27 mouse cellular contexts compared by ENCODE assay signal in genomic region chr10:96654079-96654478, GRCm38 (mm10). TPM values are rescaled to one million over a fixed set of nuclear protein-coding genes. Genes with fewer than 3 reads are reported as not detected.
A peak's percentile ranks its signal among the peaks of the same experiment; 100 is the strongest.
DNase-seq lines count a peak whose midpoint lies in the region; ATAC-seq lines count a peak whose summit lies in the region.
"Had no signal": no experiment of that assay in that cellular context is flagged by ENCODE, and none has a peak within 500 bp of the region (broad histone marks: within the 10 kb centered on the region; RNA-seq: fewer than 3 reads in every experiment).

No protein-coding gene starts in this region.

- H3K4me2 ChIP-seq in kidney, embryonic 15.5 days = no peak overlapping the region
- H3K4me2 ChIP-seq in midbrain, embryonic 11.5 days = no peak overlapping the region
- no peak overlapping the region for H3K4me2 ChIP-seq in stomach, embryonic 15.5 days
- H3K4me2 ChIP-seq: heart, embryonic 15.5 days; limb, embryonic 12.5 days; liver, embryonic 13.5 days had no signal

- DNase-seq in kidney, postnatal 25 days = no peak
- DNase-seq in midbrain, embryonic 11.5 days (ENCODE audit: low spot score, missing footprints) = peak; percentile 21
- DNase-seq in midbrain, embryonic 10.5 days (ENCODE audit: low spot score) = no peak
- DNase-seq in gastrocnemius, postnatal 14 days = no peak
- DNase-seq: adrenal gland, adult 2 months; adrenal gland, postnatal 36 days; cerebellum, adult 18-20 months; cerebellum, postnatal 10 days; forebrain, postnatal 0 days; gastrocnemius, postnatal 25 days; heart, adult 11 months; kidney, adult 11 months; kidney, postnatal 14 days; liver, embryonic 13.5 days; lung, adult 2 months; midbrain, embryonic 14.5 days; thymus, adult 2 months had no signal

- H3K9ac ChIP-seq in kidney, embryonic 15.5 days = no peak overlapping the region
- no peak overlapping the region for H3K9ac ChIP-seq in midbrain, embryonic 11.5 days (ENCODE audit: low read length)
- no peak overlapping the region for H3K9ac ChIP-seq in stomach, embryonic 15.5 days
- H3K9ac ChIP-seq: forebrain, postnatal 0 days; heart, embryonic 15.5 days; limb, embryonic 12.5 days; liver, embryonic 13.5 days had no signal

- H3K4me3 ChIP-seq in kidney, embryonic 15.5 days (replicated peaks) = no peak overlapping the region
- no peak overlapping the region for H3K4me3 ChIP-seq in midbrain, embryonic 11.5 days (ENCODE audit: low read depth, low read length)
- no peak overlapping the region for H3K4me3 ChIP-seq in midbrain, embryonic 10.5 days
- no peak overlapping the region for H3K4me3 ChIP-seq in stomach, embryonic 15.5 days (replicated peaks)
- H3K4me3 ChIP-seq: erythroblast, embryonic 14.5 days; heart, embryonic 10.5 days; heart, embryonic 15.5 days; left cerebral cortex, adult 2 months; limb, embryonic 12.5 days; liver, embryonic 13.5 days; megakaryocyte, embryonic 14.5 days had no signal

- intact Hi-C loops in gastrocnemius, postnatal 14 days (cut with DNase I; ENCODE audit: low total_unique reads) = no loop called here

- no peaks in the 10 kb centered on the region for H3K27me3 ChIP-seq in kidney, embryonic 15.5 days
- no peaks in the 10 kb centered on the region for H3K27me3 ChIP-seq in midbrain, embryonic 11.5 days (ENCODE audit: control insufficient read depth, insufficient read depth, low read length)
- H3K27me3 ChIP-seq in midbrain, embryonic 10.5 days (ENCODE audit: low read depth, poor library complexity, severe bottlenecking) = no peaks in the 10 kb centered on the region
- no peaks in the 10 kb centered on the region for H3K27me3 ChIP-seq in stomach, embryonic 15.5 days (replicated peaks)
- H3K27me3 ChIP-seq: heart, embryonic 15.5 days; limb, embryonic 12.5 days; liver, embryonic 13.5 days; megakaryocyte, embryonic 14.5 days had no signal

- H3K9me3 ChIP-seq in kidney, embryonic 15.5 days (replicated peaks) = no peaks in the 10 kb centered on the region
- H3K9me3 ChIP-seq in midbrain, embryonic 11.5 days (ENCODE audit: control insufficient read depth, low read length) = no peaks in the 10 kb centered on the region
- no peaks in the 10 kb centered on the region for H3K9me3 ChIP-seq in midbrain, embryonic 10.5 days (replicated peaks)
- no peaks in the 10 kb centered on the region for H3K9me3 ChIP-seq in stomach, embryonic 15.5 days
- H3K9me3 ChIP-seq: heart, embryonic 10.5 days; heart, embryonic 15.5 days; limb, embryonic 12.5 days; liver, embryonic 13.5 days; megakaryocyte, embryonic 14.5 days had no signal

- H3K36me3 ChIP-seq in kidney, embryonic 15.5 days = no peaks in the 10 kb centered on the region
- no peaks in the 10 kb centered on the region for H3K36me3 ChIP-seq in midbrain, embryonic 11.5 days (ENCODE audit: control insufficient read depth, insufficient read depth, low read length)
- H3K36me3 ChIP-seq in midbrain, embryonic 10.5 days = no peaks in the 10 kb centered on the region
- no peaks in the 10 kb centered on the region for H3K36me3 ChIP-seq in stomach, embryonic 15.5 days
- H3K36me3 ChIP-seq: heart, embryonic 10.5 days; heart, embryonic 15.5 days; limb, embryonic 12.5 days; liver, embryonic 13.5 days had no signal

- 77% methylated on average over 5 of the region's 5 CpGs for WGBS in kidney, embryonic 15.5 days
- WGBS in midbrain, embryonic 11.5 days = 92% methylated on average over 5 of the region's 5 CpGs
- 92% methylated on average over 5 of the region's 5 CpGs for WGBS in midbrain, embryonic 10.5 days
- 62% methylated on average over 5 of the region's 5 CpGs for WGBS in stomach, embryonic 15.5 days

- no peaks in the 10 kb centered on the region for H3K4me1 ChIP-seq in kidney, embryonic 15.5 days
- H3K4me1 ChIP-seq in midbrain, embryonic 11.5 days (ENCODE audit: control insufficient read depth, insufficient read depth, low read length) = peaks cover 5% of the 10 kb centered on the region; the same call in 1 of the 2 replicates
- H3K4me1 ChIP-seq in midbrain, embryonic 10.5 days = peaks cover 19% of the 10 kb centered on the region
- no peaks in the 10 kb centered on the region; the same call in 1 of the 2 replicates for H3K4me1 ChIP-seq in stomach, embryonic 15.5 days
- H3K4me1 ChIP-seq: heart, embryonic 10.5 days; heart, embryonic 15.5 days; liver, embryonic 13.5 days; megakaryocyte, embryonic 14.5 days had no signal

- H3K27ac ChIP-seq in kidney, embryonic 15.5 days = peak overlapping the region; percentile 33; the same call in 1 of the 2 replicates
- no peak overlapping the region for H3K27ac ChIP-seq in midbrain, embryonic 11.5 days (ENCODE audit: low read depth, low read length)
- H3K27ac ChIP-seq in midbrain, embryonic 10.5 days (replicated peaks) = no peak overlapping the region
- H3K27ac ChIP-seq in stomach, embryonic 15.5 days = peak overlapping the region; percentile 71
- H3K27ac ChIP-seq: heart, embryonic 10.5 days; heart, embryonic 15.5 days; left cerebral cortex, adult 2 months; limb, embryonic 12.5 days; liver, embryonic 13.5 days had no signal

- no peak for ATAC-seq in kidney, embryonic 15.5 days (replicated peaks; ENCODE audit: low FRiP score)
- ATAC-seq in midbrain, embryonic 11.5 days (ENCODE audit: low FRiP score) = no peak
- ATAC-seq in stomach, embryonic 15.5 days (ENCODE audit: insufficient read depth, low FRiP score, low read depth) = no peak
- ATAC-seq in activated CD4-positive, CD25-positive, alpha-beta regulatory T cell, adult 4 months = no peak
- ATAC-seq: forebrain, postnatal 0 days; hindbrain, embryonic 16.5 days had no signal

RNA-seq across cellular contexts. Expression of gene Btg1, which starts 37.3 kb away (rescaled TPM):
- 44.9 TPM in 2 replicates for polyA plus RNA-seq in kidney, embryonic 15.5 days (2015; fragmentation: Nextera tagmentation; extraction: Ambion mirVana)
- polyA plus RNA-seq in midbrain, embryonic 11.5 days (2014; fragmentation: Nextera tagmentation; extraction: Ambion mirVana) = 44.7 and 47.5 TPM in 2 replicates
- polyA plus RNA-seq in midbrain, embryonic 10.5 days (2016; fragmentation: Nextera tagmentation; extraction: Ambion mirVana) = 30.5 and 38.9 TPM in 2 replicates
- polyA plus RNA-seq in stomach, embryonic 15.5 days (2015; fragmentation: Nextera tagmentation; extraction: Ambion mirVana) = 61.2 and 62.3 TPM in 2 replicates
- polyA plus RNA-seq in activated CD4-positive, CD25-positive, alpha-beta regulatory T cell, adult 4 months (2017; shearing (Covaris generic)) = 100 to 1,000 TPM; 187 to 198 TPM
- total RNA-seq in gastrocnemius, postnatal 14 days (2021) = 10 to 100 TPM; 27.3 to 31.1 TPM

Comparison
In these comparisons a context has a peak if more than half of its experiments do, and no peak if none do; other contexts are left out.
1. H3K27ac ChIP-seq: peak in kidney, embryonic 15.5 days (single experiment) and stomach, embryonic 15.5 days (single experiment); none in midbrain, embryonic 11.5 days (single experiment) and midbrain, embryonic 10.5 days (single experiment).